Mouse (Mus musculus): ENCODE measurements around the gene Prkaa1. TPM values are rescaled to one million over a fixed set of nuclear protein-coding genes. Genes with fewer than 3 reads are reported as not detected.

Prkaa1 gene
- polyA plus RNA-seq, 1 experiment from 2014 or later: 26.0 TPM

- no peaks in the 10 kb centered on the region for H3K4me1 ChIP-seq (replicated peaks; ENCODE audit: control insufficient read depth, insufficient read depth, low read length)
- H3K4me3 ChIP-seq (ENCODE audit: low read depth, low read length): no peak overlapping the region
- 71% methylated on average over 9 of the region's 9 CpGs for WGBS
- DNase-seq (ENCODE audit: low spot score) (no peak), ATAC-seq (replicated peaks; ENCODE audit: low FRiP score, low TSS enrichment, low read depth) (no peak)
- no peak overlapping the region for H3K4me2 ChIP-seq (ENCODE audit: low read length)
- H3K27ac ChIP-seq (ENCODE audit: low read depth): no peak overlapping the region
- no peaks in the 10 kb centered on the region for H3K9me3 ChIP-seq (ENCODE audit: control insufficient read depth, low read length)
- H3K9ac ChIP-seq (ENCODE audit: low read length): no peak overlapping the region
- H3K36me3 ChIP-seq (ENCODE audit: control insufficient read depth, insufficient read depth, low read length): no peaks in the 10 kb centered on the region
- H3K27me3 ChIP-seq (replicated peaks; ENCODE audit: control insufficient read depth, insufficient read depth, low read length): no peaks in the 10 kb centered on the region
These were observed 5.4 kb upstream of the Prkaa1 start for GRCm38 (mm10) chr15:5138021-5138856.

- WGBS: 71% methylated on average over 2 of the region's 2 CpGs
- ATAC-seq (replicated peaks; ENCODE audit: low FRiP score, low TSS enrichment, low read depth): no peak
These were observed 4.3 kb upstream of the Prkaa1 start for GRCm38 (mm10) chr15:5139366-5139765.

GRCm38 (mm10) chr15:5139863-5140262, 3.8 kb upstream of the Prkaa1 start:
- WGBS: 81% methylated on average over 7 of the region's 7 CpGs
- no peaks in the 10 kb centered on the region for H3K27me3 ChIP-seq (replicated peaks; ENCODE audit: control insufficient read depth, insufficient read depth, low read length)
- H3K4me1 ChIP-seq (replicated peaks; ENCODE audit: control insufficient read depth, insufficient read depth, low read length): peaks cover 5% of the 10 kb centered on the region; the same call in 1 of the 2 replicates
- H3K36me3 ChIP-seq (ENCODE audit: control insufficient read depth, insufficient read depth, low read length): no peaks in the 10 kb centered on the region
- H3K27ac ChIP-seq (ENCODE audit: low read depth): no peak overlapping the region
- ATAC-seq (replicated peaks; ENCODE audit: low FRiP score, low TSS enrichment, low read depth): no peak
- no peak overlapping the region for H3K4me2 ChIP-seq (ENCODE audit: low read length)
- no peak overlapping the region for H3K4me3 ChIP-seq (ENCODE audit: low read depth, low read length)
- no peak overlapping the region for H3K9ac ChIP-seq (ENCODE audit: low read length)
- DNase-seq (ENCODE audit: low spot score): no peak
- no peaks in the 10 kb centered on the region for H3K9me3 ChIP-seq (ENCODE audit: control insufficient read depth, low read length)

More at GRCm38 (mm10) chr15:5139366-5139765, 4.3 kb upstream of the Prkaa1 start:
- H3K9me3 ChIP-seq (ENCODE audit: control insufficient read depth, low read length): no peaks in the 10 kb centered on the region
- H3K36me3 ChIP-seq (ENCODE audit: control insufficient read depth, insufficient read depth, low read length): no peaks in the 10 kb centered on the region
- DNase-seq (ENCODE audit: low spot score): no peak
- H3K9ac ChIP-seq (ENCODE audit: low read length): no peak overlapping the region
- H3K27ac ChIP-seq (ENCODE audit: low read depth): no peak overlapping the region
- no peak overlapping the region for H3K4me3 ChIP-seq (ENCODE audit: low read depth, low read length)
- no peak overlapping the region for H3K4me2 ChIP-seq (ENCODE audit: low read length)
- H3K4me1 ChIP-seq (replicated peaks; ENCODE audit: control insufficient read depth, insufficient read depth, low read length): 0 out of 2 replicates have a peak, but pooled peaks cover under 1% of the 10 kb centered on the region
- H3K27me3 ChIP-seq (replicated peaks; ENCODE audit: control insufficient read depth, insufficient read depth, low read length): no peaks in the 10 kb centered on the region

- no peak overlapping the region for H3K4me3 ChIP-seq (ENCODE audit: low read depth, low read length)
- H3K27me3 ChIP-seq (replicated peaks; ENCODE audit: control insufficient read depth, insufficient read depth, low read length): no peaks in the 10 kb centered on the region
- ATAC-seq (replicated peaks; ENCODE audit: low FRiP score, low TSS enrichment, low read depth) (no peak), DNase-seq (ENCODE audit: low spot score) (no peak)
- no peak overlapping the region for H3K4me2 ChIP-seq (ENCODE audit: low read length)
- no peak overlapping the region for H3K9ac ChIP-seq (ENCODE audit: low read length)
- H3K27ac ChIP-seq (ENCODE audit: low read depth): no peak overlapping the region
- H3K4me1 ChIP-seq (replicated peaks; ENCODE audit: control insufficient read depth, insufficient read depth, low read length): peaks cover 10% of the 10 kb centered on the region
- no peaks in the 10 kb centered on the region for H3K36me3 ChIP-seq (ENCODE audit: control insufficient read depth, insufficient read depth, low read length)
- H3K9me3 ChIP-seq (ENCODE audit: control insufficient read depth, low read length): no peaks in the 10 kb centered on the region
These were observed 3.3 kb upstream of the Prkaa1 start for GRCm38 (mm10) chr15:5140357-5140756.

- H3K4me2 ChIP-seq (ENCODE audit: low read length): no peak overlapping the region
- no peaks in the 10 kb centered on the region for H3K27me3 ChIP-seq (replicated peaks; ENCODE audit: control insufficient read depth, insufficient read depth, low read length)
- no peaks in the 10 kb centered on the region for H3K36me3 ChIP-seq (ENCODE audit: control insufficient read depth, insufficient read depth, low read length)
- ATAC-seq (replicated peaks; ENCODE audit: low FRiP score, low TSS enrichment, low read depth) (no peak), DNase-seq (ENCODE audit: low spot score) (no peak)
- H3K9ac ChIP-seq (ENCODE audit: low read length): no peak overlapping the region
- peaks cover 11% of the 10 kb centered on the region for H3K4me1 ChIP-seq (replicated peaks; ENCODE audit: control insufficient read depth, insufficient read depth, low read length)
- H3K27ac ChIP-seq (ENCODE audit: low read depth): no peak overlapping the region
- WGBS: 56% methylated on average over 5 of the region's 5 CpGs
- no peaks in the 10 kb centered on the region for H3K9me3 ChIP-seq (ENCODE audit: control insufficient read depth, low read length)
- no peak overlapping the region for H3K4me3 ChIP-seq (ENCODE audit: low read depth, low read length)
These were observed 1.6 kb upstream of the Prkaa1 start for GRCm38 (mm10) chr15:5142047-5142446.

GRCm38 (mm10) chr15:5142714-5143113, 947 bp upstream of the Prkaa1 start:
- Histone ChIP-seq H3K4me3 (ENCODE audit: low read depth, low read length) (peak overlapping the region; percentile 83; the same call in 1 of the 2 replicates), H3K9ac (ENCODE audit: low read length) (no peak overlapping the region), H3K4me1 (replicated peaks; ENCODE audit: control insufficient read depth, insufficient read depth, low read length) (peaks cover 11% of the 10 kb centered on the region), H3K27me3 (replicated peaks; ENCODE audit: control insufficient read depth, insufficient read depth, low read length) (no peaks in the 10 kb centered on the region), H3K4me2 (ENCODE audit: low read length) (peak overlapping the region; percentile 71), H3K27ac (ENCODE audit: low read depth) (no peak overlapping the region), H3K9me3 (ENCODE audit: control insufficient read depth, low read length) (no peaks in the 10 kb centered on the region), H3K36me3 (ENCODE audit: control insufficient read depth, insufficient read depth, low read length) (no peaks in the 10 kb centered on the region)
- no peak for ATAC-seq (replicated peaks; ENCODE audit: low FRiP score, low TSS enrichment, low read depth)
- no peak for DNase-seq (ENCODE audit: low spot score)
- WGBS: 68% methylated on average over 5 of the region's 5 CpGs

- Histone ChIP-seq H3K4me3 (ENCODE audit: low read depth, low read length) (peak overlapping the region; percentile 83), H3K4me2 (ENCODE audit: low read length) (peak overlapping the region; percentile 71), H3K27ac (ENCODE audit: low read depth) (peak overlapping the region; percentile 82), H3K4me1 (replicated peaks; ENCODE audit: control insufficient read depth, insufficient read depth, low read length) (peaks cover 18% of the 10 kb centered on the region), H3K27me3 (replicated peaks; ENCODE audit: control insufficient read depth, insufficient read depth, low read length) (no peaks in the 10 kb centered on the region), H3K36me3 (ENCODE audit: control insufficient read depth, insufficient read depth, low read length) (no peaks in the 10 kb centered on the region), H3K9ac (ENCODE audit: low read length) (peak overlapping the region; percentile 86), H3K9me3 (ENCODE audit: control insufficient read depth, low read length) (no peaks in the 10 kb centered on the region)
- WGBS: under 1% methylated on average over 60 of the region's 61 CpGs
- ATAC-seq (replicated peaks; ENCODE audit: low FRiP score, low TSS enrichment, low read depth) (peak; percentile 89), DNase-seq (ENCODE audit: low spot score) (peak; percentile 91)
These were observed 539 bp downstream of the Prkaa1 start for GRCm38 (mm10) chr15:5144021-5144778.

GRCm38 (mm10) chr15:5145196-5145945, 1.7 kb downstream of the Prkaa1 start:
- Histone ChIP-seq H3K4me1 (replicated peaks; ENCODE audit: control insufficient read depth, insufficient read depth, low read length) (peaks cover 20% of the 10 kb centered on the region), H3K9me3 (ENCODE audit: control insufficient read depth, low read length) (no peaks in the 10 kb centered on the region), H3K9ac (ENCODE audit: low read length) (no peak overlapping the region), H3K4me2 (ENCODE audit: low read length) (peak overlapping the region; percentile 71), H3K27ac (ENCODE audit: low read depth) (no peak overlapping the region), H3K4me3 (ENCODE audit: low read depth, low read length) (peak overlapping the region; percentile 83), H3K36me3 (ENCODE audit: control insufficient read depth, insufficient read depth, low read length) (no peaks in the 10 kb centered on the region), H3K27me3 (replicated peaks; ENCODE audit: control insufficient read depth, insufficient read depth, low read length) (no peaks in the 10 kb centered on the region)
- WGBS: 42% methylated on average over 9 of the region's 9 CpGs
- no peak for DNase-seq (ENCODE audit: low spot score)
- ATAC-seq (replicated peaks; ENCODE audit: low FRiP score, low TSS enrichment, low read depth): no peak

All from intestine, embryonic 14.5 days (tissue).